Mouse (Mus musculus) embryo, embryonic 9.5 days (tissue): ENCODE data around the gene Fxyd1.

Source experiments
- DNase-seq: peaks from one replicate; pipeline ENCODE4 v3.0.0-alpha.2; 2017; ENCODE audit errors: extremely low spot score

Gene Fxyd1

DNA sequence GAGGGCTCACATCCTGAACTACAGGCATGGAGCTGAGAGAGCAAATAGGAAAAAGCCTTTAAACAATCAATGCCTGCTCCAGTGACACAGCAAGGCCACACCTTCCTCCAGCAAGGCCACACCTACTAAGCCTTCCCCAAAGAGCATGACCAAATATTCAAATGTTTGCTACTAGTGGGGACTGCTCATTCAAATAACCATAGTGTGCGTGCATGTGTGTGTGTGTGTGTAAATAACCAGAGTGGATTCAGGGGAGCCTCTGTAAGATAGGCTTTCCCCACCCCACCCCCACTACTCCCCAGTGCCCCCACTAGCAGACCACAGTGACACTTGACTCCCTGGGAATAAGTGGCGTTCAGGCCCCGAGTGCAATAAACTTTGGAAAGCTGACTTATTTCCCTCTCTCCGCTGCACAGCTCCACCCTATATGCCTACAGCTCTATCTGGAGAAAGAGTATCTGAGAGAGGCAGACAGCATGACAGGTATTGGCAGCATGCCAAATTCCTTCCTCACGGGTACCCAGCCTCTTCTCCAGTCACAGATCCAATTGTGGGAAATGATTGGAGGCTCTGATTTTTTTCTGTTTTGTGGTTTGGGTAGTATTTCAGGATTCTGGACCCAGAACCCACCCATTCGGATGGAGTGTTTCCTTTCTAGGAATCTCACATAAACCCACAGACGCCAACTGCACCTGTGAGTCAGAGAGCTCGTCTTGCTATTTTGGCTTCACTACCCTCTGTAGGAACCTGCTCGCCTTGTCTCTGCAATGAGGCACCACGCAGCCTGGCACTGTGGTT, 39.7 kb downstream of the Fxyd1 start:
- DNase-seq, result no peak

DNA sequence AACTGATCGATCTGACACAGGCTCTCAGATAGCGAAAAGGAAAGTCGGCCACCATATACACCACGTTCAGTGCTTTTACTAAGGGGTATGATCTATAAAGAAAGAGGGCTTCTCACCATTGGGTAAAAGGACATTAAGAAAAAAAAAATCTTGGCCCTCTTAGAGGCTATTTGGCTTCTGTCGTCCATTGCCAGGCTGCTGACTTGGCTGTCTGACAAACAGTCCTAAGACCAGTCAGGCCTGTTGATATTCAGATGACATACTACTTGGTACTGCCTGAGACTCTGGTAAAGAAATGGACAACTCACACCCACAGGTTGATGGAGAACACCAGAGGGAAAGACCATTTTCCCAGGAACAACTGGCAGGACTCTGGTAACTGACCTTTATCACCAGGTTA, 44.0 kb downstream of the Fxyd1 start:
- DNase-seq, result no peak

GRCm38 (mm10) chr7:31008889-31009288, 48.1 kb downstream of the Fxyd1 start:
- no peak for DNase-seq

GRCm38 (mm10) chr7:31008175-31008574, 48.8 kb downstream of the Fxyd1 start:
- no peak for DNase-seq

DNA sequence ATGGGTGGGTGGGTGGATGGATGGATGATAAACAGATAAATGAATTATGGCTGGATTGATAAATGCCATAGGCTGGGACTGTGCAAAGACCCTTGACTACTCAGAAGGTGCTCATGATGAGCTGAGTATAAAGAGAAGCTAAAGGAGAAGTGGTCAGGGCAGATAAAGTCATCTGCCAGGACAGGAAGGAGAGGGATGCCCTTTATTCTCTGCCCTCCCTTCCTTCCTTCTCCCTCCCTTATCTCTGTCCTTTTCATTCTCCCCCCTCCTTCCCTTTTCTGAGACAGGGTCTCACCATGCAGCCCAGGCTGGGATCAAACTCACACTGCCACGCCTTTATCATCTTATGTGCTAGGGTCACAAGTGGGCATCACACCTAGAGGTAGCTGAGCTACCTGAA, 49.2 kb downstream of the Fxyd1 start:
- DNase-seq, result no peak

DNA sequence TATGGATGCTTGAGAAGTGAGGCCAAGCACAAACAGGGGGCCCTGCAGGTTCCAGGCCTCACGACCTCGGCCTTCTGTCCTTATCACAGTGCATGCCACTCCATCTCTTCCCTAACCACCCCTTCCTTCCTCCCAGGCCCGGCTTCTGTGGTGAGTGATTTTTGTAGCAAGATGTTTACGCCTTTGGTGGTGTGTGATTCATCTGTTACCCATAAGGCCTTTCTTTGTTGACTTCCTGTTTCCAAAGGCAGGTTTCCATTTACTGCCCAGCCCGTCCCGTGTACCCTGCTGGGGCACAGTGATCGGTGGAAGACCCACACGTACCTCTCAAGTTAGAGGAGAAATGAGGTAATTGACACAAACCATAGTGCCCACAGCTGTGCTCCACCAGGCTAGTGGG, 54.3 kb downstream of the Fxyd1 start:
- no peak for DNase-seq
